Comparison of ENCODE assay signal across 9 mouse cellular contexts in the genomic region with DNA sequence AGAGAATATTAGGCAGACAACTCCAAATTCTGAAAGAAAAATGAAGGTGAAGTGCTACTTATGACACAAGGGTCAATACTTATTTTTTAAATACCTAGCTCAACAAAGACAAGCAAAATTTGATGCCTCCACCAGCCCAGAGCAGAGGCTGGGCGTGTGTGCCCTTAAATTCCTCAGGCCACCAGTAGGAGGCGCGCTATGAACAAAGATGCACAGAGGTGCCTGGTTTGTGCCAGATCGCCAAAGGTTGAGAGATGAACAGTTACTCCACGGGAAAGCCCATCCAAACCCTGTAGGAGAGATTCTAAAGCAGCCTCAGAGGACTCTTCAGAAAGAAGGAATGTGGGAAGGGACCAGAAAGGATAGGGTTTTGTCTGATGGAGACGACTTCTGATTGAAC. TPM values are rescaled to one million over a fixed set of nuclear protein-coding genes. Genes with fewer than 3 reads are reported as not detected.
DNase-seq lines count a peak whose midpoint lies in the region; ATAC-seq and TF ChIP-seq lines count a peak whose summit lies in the region.
"Had no signal": no experiment of that assay in that cellular context is flagged by ENCODE, and none has a peak within 500 bp of the region (broad histone marks: within the 10 kb centered on the region; RNA-seq: fewer than 3 reads in every experiment).

No protein-coding gene starts in this region.

- no peaks in the 10 kb centered on the region for H3K9me3 ChIP-seq in neural tube, embryonic 15.5 days (replicated peaks)
- no peaks in the 10 kb centered on the region for H3K9me3 ChIP-seq in embryonic facial prominence, embryonic 11.5 days (replicated peaks; ENCODE audit: control insufficient read depth, low read length)
- H3K9me3 ChIP-seq in limb, embryonic 11.5 days (ENCODE audit: control insufficient read depth, low read length): no peaks in the 10 kb centered on the region
- H3K9me3 ChIP-seq: neural tube, embryonic 13.5 days had no signal

- H3K27ac ChIP-seq in neural tube, embryonic 15.5 days (replicated peaks): no peak overlapping the region
- H3K27ac ChIP-seq in embryonic facial prominence, embryonic 11.5 days (replicated peaks; ENCODE audit: low read depth, low read length): no peak overlapping the region
- H3K27ac ChIP-seq in limb, embryonic 11.5 days (replicated peaks; ENCODE audit: low read depth, low read length): no peak overlapping the region
- no peak overlapping the region for H3K27ac ChIP-seq in thymus, adult 2 months (ENCODE audit: control insufficient read depth, insufficient read depth, low read length)
- H3K27ac ChIP-seq: neural tube, embryonic 13.5 days had no signal

- H3K4me3 ChIP-seq in neural tube, embryonic 15.5 days (replicated peaks): no peak overlapping the region
- no peak overlapping the region for H3K4me3 ChIP-seq in embryonic facial prominence, embryonic 11.5 days (ENCODE audit: low read depth, low read length)
- H3K4me3 ChIP-seq in limb, embryonic 11.5 days (ENCODE audit: low read depth, low read length): no peak overlapping the region
- no peak overlapping the region for H3K4me3 ChIP-seq in thymus, adult 2 months (ENCODE audit: control insufficient read depth, insufficient read depth, low read length)
- H3K4me3 ChIP-seq: neural tube, embryonic 13.5 days had no signal

- H3K4me1 ChIP-seq in neural tube, embryonic 15.5 days: peaks cover 8% of the 10 kb centered on the region
- H3K4me1 ChIP-seq in embryonic facial prominence, embryonic 11.5 days (ENCODE audit: control insufficient read depth, insufficient read depth, low read length): no peaks in the 10 kb centered on the region
- H3K4me1 ChIP-seq in limb, embryonic 11.5 days (ENCODE audit: control insufficient read depth, insufficient read depth, low read length): peaks cover 3% of the 10 kb centered on the region; the same call in 1 of the 2 replicates
- peaks cover 14% of the 10 kb centered on the region for H3K4me1 ChIP-seq in thymus, adult 2 months (replicated peaks; ENCODE audit: control insufficient read depth, insufficient read depth, low read length)

- 15% methylated on average over 6 of the region's 6 CpGs for WGBS in neural tube, embryonic 15.5 days
- 14% methylated on average over 6 of the region's 6 CpGs for WGBS in embryonic facial prominence, embryonic 11.5 days
- WGBS in limb, embryonic 11.5 days: 19% methylated on average over 6 of the region's 6 CpGs
- WGBS in thymus, adult 2 months: 16% methylated on average over 6 of the region's 6 CpGs

- no peaks in the 10 kb centered on the region for H3K27me3 ChIP-seq in neural tube, embryonic 15.5 days (replicated peaks)
- no peaks in the 10 kb centered on the region for H3K27me3 ChIP-seq in embryonic facial prominence, embryonic 11.5 days (ENCODE audit: control insufficient read depth, insufficient read depth, low read length)
- no peaks in the 10 kb centered on the region for H3K27me3 ChIP-seq in limb, embryonic 11.5 days (ENCODE audit: control insufficient read depth, insufficient read depth, low read length)
- no peaks in the 10 kb centered on the region for H3K27me3 ChIP-seq in thymus, adult 2 months (ENCODE audit: control insufficient read depth, insufficient read depth, low read length)
- H3K27me3 ChIP-seq: neural tube, embryonic 13.5 days had no signal

- peak; percentile 74 for DNase-seq in neural tube, embryonic 10.5 days (ENCODE audit: extremely low spot score, low spot score)
- DNase-seq in adrenal gland, postnatal 4 days (ENCODE audit: low spot score in 2 of 2): peak; percentile 41 to 42
- DNase-seq in embryonic facial prominence, embryonic 11.5 days (ENCODE audit: low spot score): peak; percentile 75
- peak; percentile 84 for DNase-seq in limb, embryonic 11.5 days (ENCODE audit: low spot score)
- peak; percentile 43 to 64 for DNase-seq in natural killer cell, adult 2 months (ENCODE audit: low spot score in 2 of 2)
- DNase-seq in thymus, adult 2 months: peak; percentile 82

- no peak for TF ChIP-seq POLR2A in thymus, adult 2 months (IDR thresholded peaks at IDR 0.05; ENCODE audit: control insufficient read depth, extremely low read depth, insufficient read depth, low read length, poor library complexity)

- 0 out of 2 replicates have a peak, but pooled peaks cover 2% of the 10 kb centered on the region for H3K36me3 ChIP-seq in neural tube, embryonic 15.5 days
- no peaks in the 10 kb centered on the region for H3K36me3 ChIP-seq in embryonic facial prominence, embryonic 11.5 days (replicated peaks; ENCODE audit: control insufficient read depth, insufficient read depth, low read depth, low read length)
- peaks cover 2% of the 10 kb centered on the region; the same call in 1 of the 2 replicates for H3K36me3 ChIP-seq in limb, embryonic 11.5 days (ENCODE audit: control insufficient read depth, insufficient read depth, low read length)
- no peaks in the 10 kb centered on the region; the same call in 1 of the 2 replicates for H3K36me3 ChIP-seq in thymus, adult 2 months (ENCODE audit: control insufficient read depth, insufficient read depth, low read length)

- no peak overlapping the region for H3K4me2 ChIP-seq in neural tube, embryonic 15.5 days
- no peak overlapping the region for H3K4me2 ChIP-seq in embryonic facial prominence, embryonic 11.5 days (ENCODE audit: low read depth, low read length)
- no peak overlapping the region for H3K4me2 ChIP-seq in limb, embryonic 11.5 days (ENCODE audit: low read depth, severe bottlenecking)
- H3K4me2 ChIP-seq: neural tube, embryonic 13.5 days had no signal

- TF ChIP-seq CTCF in thymus, adult 2 months (IDR thresholded peaks at IDR 0.05; ENCODE audit: borderline replicate concordance, control insufficient read depth, extremely low read depth, insufficient read depth, low read length, poor library complexity): peak; percentile 86

- H3K9ac ChIP-seq in neural tube, embryonic 15.5 days (replicated peaks): no peak overlapping the region
- no peak overlapping the region for H3K9ac ChIP-seq in embryonic facial prominence, embryonic 11.5 days (replicated peaks; ENCODE audit: low read length)
- H3K9ac ChIP-seq in limb, embryonic 11.5 days (ENCODE audit: low read length): no peak overlapping the region
- H3K9ac ChIP-seq: neural tube, embryonic 13.5 days had no signal

- ATAC-seq in neural tube, embryonic 15.5 days (ENCODE audit: low FRiP score): no peak
- ATAC-seq in embryonic facial prominence, embryonic 11.5 days (replicated peaks; ENCODE audit: insufficient number of reproducible peaks, low FRiP score, low TSS enrichment, low read depth): no peak
- peak; percentile 89 to 93 for ATAC-seq in hematopoietic stem cell, adult 5-6 weeks (replicated peaks in 1 of 2; ENCODE audit: insufficient read depth in 1 of 2, low FRiP score in 2 of 2, low TSS enrichment in 1 of 2, low read depth in 1 of 2, poor library complexity in 2 of 2, severe bottlenecking in 2 of 2)
- no peak for ATAC-seq in limb, embryonic 11.5 days (ENCODE audit: insufficient number of reproducible peaks, low FRiP score, low TSS enrichment, low read depth)

RNA-seq across cellular contexts. Expression of a gene that starts 35.1 kb away (rescaled TPM):
- polyA plus RNA-seq in neural tube, embryonic 15.5 days (2015; fragmentation: Nextera tagmentation; extraction: Ambion mirVana): 26.8 and 29.9 TPM in 2 replicates
- 10 to 100 TPM; 30.6 to 33.0 TPM for total RNA-seq in adrenal gland, postnatal 4 days (2021)
- 16.4 and 16.7 TPM in 2 replicates for polyA plus RNA-seq in embryonic facial prominence, embryonic 11.5 days (2014; fragmentation: Nextera tagmentation; extraction: Ambion mirVana)
- 7.9 and 10.0 TPM in 2 replicates for total RNA-seq in hematopoietic stem cell, adult 5-6 weeks (2017)
- 13.0 and 15.2 TPM in 2 replicates for polyA plus RNA-seq in limb, embryonic 11.5 days (2014; fragmentation: Nextera tagmentation; extraction: Ambion mirVana)
- polyA plus RNA-seq in thymus, adult 2 months (2012; rRNA removed): 39.6 and 43.2 TPM in 2 replicates

RNA-seq across cellular contexts. Expression of a gene that starts 36.1 kb away (rescaled TPM):
- 12.1 and 12.7 TPM in 2 replicates for polyA plus RNA-seq in neural tube, embryonic 15.5 days (2015; fragmentation: Nextera tagmentation; extraction: Ambion mirVana)
- 1 to 10 TPM; 5.4 to 5.6 TPM for total RNA-seq in adrenal gland, postnatal 4 days (2021)
- 26.9 and 27.4 TPM in 2 replicates for polyA plus RNA-seq in embryonic facial prominence, embryonic 11.5 days (2014; fragmentation: Nextera tagmentation; extraction: Ambion mirVana)
- 2.4 TPM in 2 replicates for total RNA-seq in hematopoietic stem cell, adult 5-6 weeks (2017)
- 23.5 and 23.8 TPM in 2 replicates for polyA plus RNA-seq in limb, embryonic 11.5 days (2014; fragmentation: Nextera tagmentation; extraction: Ambion mirVana)
- 12.9 and 16.0 TPM in 2 replicates for polyA plus RNA-seq in thymus, adult 2 months (2012; rRNA removed)

Comparison
In these comparisons a context has a peak if more than half of its experiments do, and no peak if none do; other contexts are left out.
1. ATAC-seq: peak in hematopoietic stem cell, adult 5-6 weeks (2 of 2); none in neural tube, embryonic 15.5 days (single experiment), embryonic facial prominence, embryonic 11.5 days (single experiment) and limb, embryonic 11.5 days (single experiment).
2. Peak in every context shown above with its lines, with median percentiles within 50 percentile points of each other: DNase-seq.